Mouse (Mus musculus) midbrain, postnatal 0 days (tissue): ENCODE results near the gene 4933402E13Rik. TPM values are rescaled to one million over a fixed set of nuclear protein-coding genes. Genes with fewer than 3 reads are reported as not detected.

ENCODE experiments used
- ATAC-seq: fragments of 200-750 bp; cut with Nextera tagmentation; 2 replicates; pipeline ENCODE4 v1.8.0; 2017; ENCODE audit warnings: moderate number of reproducible peaks, mild to moderate bottlenecking, moderate TSS enrichment, moderate library complexity; ENCODE audit not compliant: low FRiP score
- DNase-seq: peaks from one replicate; pipeline ENCODE4 v3.0.0-alpha.2; 2015; ENCODE audit warnings: low spot score
- H3K27ac ChIP-seq: fragments of 300-500 bp; sonication (generic); 2 replicates; pipeline ENCODE4 v1.5.1; 2014; ENCODE audit warnings: low read depth, mild to moderate bottlenecking, low read length, mixed read lengths
- H3K27me3 ChIP-seq: fragments of 300-500 bp; sonication (generic); 2 replicates; pipeline ENCODE4 v1.6.1; 2014; ENCODE audit warnings: low read length, control low read depth, mixed read lengths; ENCODE audit not compliant: insufficient read depth
- H3K36me3 ChIP-seq: fragments of 300-500 bp; sonication (generic); 2 replicates; pipeline ENCODE4 v1.6.1; 2014; ENCODE audit warnings: low read length, control low read depth, mixed read lengths; ENCODE audit not compliant: insufficient read depth
- H3K4me1 ChIP-seq: fragments of 300-500 bp; sonication (generic); 2 replicates; pipeline ENCODE4 v1.6.1; 2014; ENCODE audit warnings: mild to moderate bottlenecking, control low read depth, antibody characterized with exemption, low read length, mixed read lengths; ENCODE audit not compliant: insufficient read depth
- H3K4me2 ChIP-seq: fragments of 300-500 bp; sonication (generic); 2 replicates; pipeline ENCODE4 v1.6.1; 2014; ENCODE audit warnings: low read depth, mild to moderate bottlenecking, low read length, mixed read lengths; ENCODE audit not compliant: poor library complexity, severe bottlenecking
- H3K4me3 ChIP-seq: fragments of 300-500 bp; sonication (generic); 2 replicates; pipeline ENCODE4 v1.5.1; 2014; ENCODE audit warnings: low read depth, mild to moderate bottlenecking, low read length, moderate library complexity
- H3K9ac ChIP-seq: fragments of 300-500 bp; sonication (generic); replicated peaks from 2 replicates; pipeline ENCODE4 v1.6.1; 2014; ENCODE audit warnings: mild to moderate bottlenecking, low read length, moderate library complexity, mixed read lengths; ENCODE audit not compliant: poor library complexity, severe bottlenecking
- H3K9me3 ChIP-seq: fragments of 300-500 bp; sonication (generic); 2 replicates; pipeline ENCODE4 v1.6.1; 2016; ENCODE audit warnings: low read length, control low read depth
- CTCF ChIP-seq: IDR thresholded peaks from 2 replicates; pipeline ENCODE4 v1.5.1; 2016; ENCODE audit warnings: antibody characterized with exemption, mild to moderate bottlenecking
- WGBS: fragments of 180-500 bp; shearing (Covaris S2); extraction: QIAGEN DNeasy Blood & Tissue Kit; methylation state at CpG from one replicate; pipeline ENCODE4 v1.1.7; 2014; 5-methylcytosine and 5-hydroxymethylcytosine counted together
- polyA plus RNA-seq: library from polyadenylated mRNA; unstranded; fragments of >200 nt; fragmentation: Nextera tagmentation; extraction: Ambion mirVana; gene quantifications from 2 replicates; pipeline ENCODE4 v1.2.1, GENCODE M21; 2015
- total RNA-seq: library from RNA; depleted of rRNA; stranded (reverse); fragments of >200 nt; gene quantifications from 2 replicates; pipeline ENCODE4 v1.2.3, GENCODE M21; 2014; rRNA removed

4933402E13Rik gene
- total RNA-seq (not detected in 2 replicates), polyA plus RNA-seq (not detected in 2 replicates)

GRCm38 (mm10) chrX:62283199-62283598 is at the start of gene 4933402E13Rik:
Gene 4933402E13Rik, plus strand, starts transcription at chrX:62283499.
- Histone ChIP-seq H3K4me2 (no peak within 1 kb of the TSS), H3K9ac (no peak within 1 kb of the TSS), H3K27ac (no peak within 1 kb of the TSS), H3K9me3 (no peaks in the 10 kb centered on the region), H3K4me3 (no peak within 1 kb of the TSS), H3K27me3 (no peaks in the 10 kb centered on the region), H3K36me3 (no peaks in the 10 kb centered on the region), H3K4me1 (no peaks in the 10 kb centered on the region)
- WGBS = 86% methylated on average over 8 of the region's 8 CpGs
- DNase-seq = no peak
- TF ChIP-seq CTCF = no peak
- ATAC-seq = no peak

Other genes starting within 250 kb of the 4933402E13Rik start
- gene 4931400O07Rik, start 184.5 kb downstream of the 4933402E13Rik start, total RNA-seq = not detected in 2 replicates
- not detected in 2 replicates for gene 4931400O07Rik, start 184.5 kb downstream of the 4933402E13Rik start, polyA plus RNA-seq